Mouse (Mus musculus) bone marrow, adult 2 months (tissue): ENCODE measurements around the gene Als2cl.

Experiments
- CTCF ChIP-seq: fragments of 200-500 bp; IDR thresholded peaks from 2 replicates; pipeline ENCODE4 v1.5.1; 2011; ENCODE audit warnings: low read length, control low read depth; ENCODE audit not compliant: control insufficient read depth, insufficient read depth
- POLR2A ChIP-seq: fragments of 200-500 bp; IDR thresholded peaks from 2 replicates; pipeline ENCODE4 v1.6.1; 2011; ENCODE audit warnings: low read depth, mild to moderate bottlenecking, control low read depth, low read length, borderline replicate concordance; ENCODE audit not compliant: control insufficient read depth

GRCm38 (mm10) chr9:110858523-110858922 is 21.1 kb upstream of the Als2cl start:
- no peak for TF ChIP-seq CTCF
- no peak for TF ChIP-seq POLR2A
